Mouse (Mus musculus) ES-E14 (cell line): Measurements from ENCODE around the gene Thap4. TPM values are rescaled to one million over a fixed set of nuclear protein-coding genes. Genes with fewer than 3 reads are reported as not detected.

Source experiments
- DNase-seq: peaks from one replicate; pipeline ENCODE4 v3.0.0-alpha.2; 2013; ENCODE audit warnings: low read depth, low spot score
- H3K27ac ChIP-seq: 2 replicates; pipeline ENCODE4 v1.5.1; 2012; ENCODE audit warnings: low read depth, mild to moderate bottlenecking, low read length, moderate library complexity, mixed read lengths; ENCODE audit not compliant: poor library complexity, insufficient read depth, severe bottlenecking
- H3K36me3 ChIP-seq: 2 replicates; pipeline ENCODE4 v1.6.1; 2012; ENCODE audit warnings: mild to moderate bottlenecking, low read length, moderate library complexity, mixed read lengths; ENCODE audit not compliant: control insufficient read depth, poor library complexity, insufficient read depth, severe bottlenecking
- H3K4me1 ChIP-seq, 2 experiments: fragments of 150-350 bp in 1 of 2; sonication (generic) in 1 of 2; 2 replicates each; pipeline ENCODE4 v1.6.1; 2012; ENCODE audit warnings: low read length in 2 of 2, mild to moderate bottlenecking in 1 of 2, mixed read lengths in 1 of 2; ENCODE audit not compliant: control insufficient read depth in 2 of 2, insufficient read depth in 2 of 2, poor library complexity in 1 of 2
- H3K4me3 ChIP-seq, 2 experiments: fragments of 150-350 bp in 1 of 2; sonication (generic) in 1 of 2; 2 replicates each; pipeline ENCODE4 v1.5.1; 2012; ENCODE audit warnings: low read length in 2 of 2, low read depth in 1 of 2, mild to moderate bottlenecking in 1 of 2, mixed read lengths in 1 of 2; ENCODE audit not compliant: insufficient read depth in 1 of 2, poor library complexity in 1 of 2, severe bottlenecking in 1 of 2
- H3K9ac ChIP-seq: 2 replicates; pipeline ENCODE4 v1.6.1; 2012; ENCODE audit warnings: low read depth, mild to moderate bottlenecking, low read length, mixed read lengths; ENCODE audit not compliant: poor library complexity, insufficient read depth, severe bottlenecking
- H3K9me3 ChIP-seq: fragments of 150-350 bp; sonication (generic); 2 replicates; pipeline ENCODE4 v1.6.1; 2012; ENCODE audit warnings: low read depth, mild to moderate bottlenecking, low read length; ENCODE audit not compliant: control insufficient read depth, insufficient read depth
- CHD2 ChIP-seq: IDR thresholded peaks from 2 replicates; pipeline ENCODE4 v1.6.1; 2014; ENCODE audit warnings: mild to moderate bottlenecking, low read depth, low read length, inconsistent platforms
- HCFC1 ChIP-seq: IDR thresholded peaks from 2 replicates; pipeline ENCODE4 v1.6.1; 2012; ENCODE audit warnings: low read length, inconsistent platforms, borderline replicate concordance; ENCODE audit not compliant: insufficient read depth
- MAFK ChIP-seq: IDR thresholded peaks from 2 replicates; pipeline ENCODE4 v1.6.1; 2014; ENCODE audit warnings: mild to moderate bottlenecking, low read depth, low read length, inconsistent platforms; ENCODE audit not compliant: insufficient read depth
- ZC3H11A ChIP-seq: IDR thresholded peaks from 2 replicates; pipeline ENCODE4 v1.6.1; 2012; ENCODE audit warnings: low read depth, mild to moderate bottlenecking, inconsistent platforms, low read length, borderline replicate concordance
- ZNF384 ChIP-seq: IDR thresholded peaks from 2 replicates; pipeline ENCODE4 v1.6.1; 2012; ENCODE audit warnings: low read depth, low read length, inconsistent platforms
- in situ Hi-C, 2 experiments: fragments of 600-800 bp; cut with MboI; formaldehyde crosslinking; loops; one replicate each; pipeline ENCODE4 v1.15.1; 2025; ENCODE audit warnings: low sequenced_read_pairs in 2 of 2, inconsistent platforms in 1 of 2; ENCODE audit not compliant: unreplicated experiment in 2 of 2
- total RNA-seq: library from RNA; depleted of rRNA; stranded (reverse); fragments of 300-350 nt; gene quantifications from 2 replicates; pipeline ENCODE4 v1.2.3, GENCODE M21; 2012

The Thap4 gene
- total RNA-seq, 1 experiment = 46.2 TPM

DNA sequence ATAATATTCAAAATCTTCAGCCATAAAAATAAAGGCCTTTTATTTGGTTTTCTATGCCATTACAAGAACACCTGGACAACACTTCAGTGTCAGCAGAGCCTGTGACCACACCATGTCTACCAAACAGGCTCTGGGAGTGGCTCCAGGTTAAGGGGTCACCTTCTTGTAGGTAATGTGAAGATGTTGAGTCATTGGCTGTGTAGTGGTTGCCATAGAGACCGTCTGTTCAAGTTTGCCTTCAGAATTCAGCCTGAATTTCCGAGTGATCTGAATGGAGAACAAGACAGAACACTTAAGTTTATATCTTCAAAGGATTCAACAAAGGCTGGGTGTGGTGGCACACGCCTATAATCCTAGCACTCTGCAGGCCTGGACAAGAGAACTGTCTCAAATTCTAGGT lies 49.3 kb downstream of the Thap4 start:
- Histone ChIP-seq H3K27ac (no peak overlapping the region), H3K9ac (no peak overlapping the region), H3K9me3 (no peaks in the 10 kb centered on the region), H3K36me3 (peaks cover 9% of the 10 kb centered on the region; the same call in 1 of the 2 replicates), H3K4me3 (no peak overlapping the region), H3K4me1 (0 out of 4 replicates have a peak, but pooled peaks cover 0 to 2% of the 10 kb centered on the region in 2 experiments)
- in situ Hi-C loops = no loop called here
- DNase-seq = peak; percentile 34
- TF ChIP-seq CHD2 (no peak), ZC3H11A (no peak), ZNF384 (no peak), MAFK (no peak)

DNA sequence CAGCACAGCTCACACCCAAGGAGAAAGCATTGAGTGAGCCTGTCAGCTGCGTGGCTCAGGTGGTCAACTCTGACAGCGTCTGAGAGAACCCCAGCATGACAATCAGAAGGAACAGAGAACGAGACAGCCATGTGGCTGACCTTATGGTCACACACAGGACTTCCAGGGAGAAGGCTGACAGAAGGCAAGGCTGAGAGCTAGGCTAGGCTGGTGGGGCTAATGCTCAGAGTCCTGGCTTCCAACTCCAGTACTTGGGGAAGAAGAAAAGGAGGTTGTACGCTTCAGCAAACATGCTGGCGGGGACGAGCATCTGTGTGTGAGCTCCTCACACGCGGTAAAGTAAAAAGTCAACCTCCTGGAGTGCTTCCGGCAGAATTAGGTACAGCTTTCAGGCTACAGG lies 50.3 kb downstream of the Thap4 start:
- TF ChIP-seq ZC3H11A (no peak), HCFC1 (no peak), CHD2 (no peak), MAFK (no peak), ZNF384 (no peak)
- Histone ChIP-seq H3K4me1 (0 out of 4 replicates have a peak, but pooled peaks cover 0 to 2% of the 10 kb centered on the region in 2 experiments), H3K4me3 (no peak overlapping the region), H3K27ac (no peak overlapping the region), H3K9ac (no peak overlapping the region), H3K36me3 (peaks cover 9% of the 10 kb centered on the region; the same call in 1 of the 2 replicates), H3K9me3 (no peaks in the 10 kb centered on the region)
- no peak for DNase-seq
- in situ Hi-C loops = no loop called here

DNA sequence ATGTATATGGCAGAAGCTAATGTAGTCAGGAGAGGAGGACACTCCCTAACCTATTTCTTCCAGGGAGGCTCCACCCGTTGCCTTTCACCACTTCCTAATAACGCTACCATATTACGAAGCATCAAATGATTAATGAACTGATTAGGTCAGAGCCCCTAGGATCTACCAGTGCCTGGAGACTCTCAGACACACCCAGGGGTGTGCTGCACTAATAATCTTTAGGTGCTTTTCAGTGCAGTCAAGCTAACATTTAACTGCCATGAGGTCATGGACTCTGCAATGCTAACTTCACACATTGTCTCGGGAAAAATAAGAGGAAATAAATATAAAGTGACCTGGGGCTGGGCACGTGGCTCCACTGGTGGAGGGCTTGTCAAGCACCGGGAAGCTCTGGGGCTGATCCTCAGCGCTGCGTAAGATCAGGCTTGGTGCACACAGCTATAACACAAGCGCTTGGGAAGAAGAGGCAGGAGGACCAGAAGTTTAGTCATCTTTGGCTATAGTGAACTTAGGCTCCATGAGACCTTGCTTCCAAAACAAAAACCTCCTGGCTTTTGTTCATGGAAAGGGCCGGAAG lies 51.1 kb downstream of the Thap4 start:
- peaks cover 9% of the 10 kb centered on the region; the same call in 1 of the 2 replicates for H3K36me3 ChIP-seq
- no peak for TF ChIP-seq MAFK
- no peak for TF ChIP-seq HCFC1
- TF ChIP-seq ZC3H11A = no peak
- TF ChIP-seq CHD2 = no peak
- no peak for TF ChIP-seq ZNF384
- 0 out of 4 replicates have a peak, but pooled peaks cover 0 to 2% of the 10 kb centered on the region in 2 experiments for H3K4me1 ChIP-seq
- H3K4me3 ChIP-seq = no peak overlapping the region
- no peak overlapping the region for H3K27ac ChIP-seq
- DNase-seq = no peak
- H3K9me3 ChIP-seq = no peaks in the 10 kb centered on the region
- in situ Hi-C loops = no loop called here
- H3K9ac ChIP-seq = no peak overlapping the region

DNA sequence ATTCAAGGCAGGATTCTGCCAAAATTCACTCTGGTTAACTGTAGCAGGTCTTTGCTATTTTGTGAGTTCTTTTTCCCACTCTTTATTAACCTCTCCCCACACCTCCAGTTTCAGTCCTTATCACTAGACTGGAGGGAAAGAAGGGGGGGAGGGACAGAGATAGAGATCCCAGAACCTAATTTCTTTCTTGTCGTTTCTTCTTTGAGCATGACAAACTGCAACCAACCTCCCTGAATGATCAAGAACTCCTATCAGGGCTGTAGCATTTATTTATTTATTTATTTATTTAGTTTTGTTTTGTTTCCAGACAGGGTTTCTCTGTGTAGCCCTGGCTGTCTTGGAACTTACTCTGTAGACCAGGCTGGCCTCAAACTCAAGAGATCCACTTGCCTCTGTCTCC lies 52.6 kb downstream of the Thap4 start:
- no peaks in the 10 kb centered on the region for H3K9me3 ChIP-seq
- TF ChIP-seq CHD2 (no peak), MAFK (no peak), HCFC1 (no peak), ZC3H11A (no peak), ZNF384 (no peak)
- peaks cover 9% of the 10 kb centered on the region; the same call in 1 of the 2 replicates for H3K36me3 ChIP-seq
- H3K4me3 ChIP-seq = no peak overlapping the region
- H3K9ac ChIP-seq = no peak overlapping the region
- H3K4me1 ChIP-seq = 0 out of 4 replicates have a peak, but pooled peaks cover 0 to 2% of the 10 kb centered on the region in 2 experiments
- H3K27ac ChIP-seq = no peak overlapping the region
- DNase-seq = no peak
- in situ Hi-C loops = no loop called here

DNA sequence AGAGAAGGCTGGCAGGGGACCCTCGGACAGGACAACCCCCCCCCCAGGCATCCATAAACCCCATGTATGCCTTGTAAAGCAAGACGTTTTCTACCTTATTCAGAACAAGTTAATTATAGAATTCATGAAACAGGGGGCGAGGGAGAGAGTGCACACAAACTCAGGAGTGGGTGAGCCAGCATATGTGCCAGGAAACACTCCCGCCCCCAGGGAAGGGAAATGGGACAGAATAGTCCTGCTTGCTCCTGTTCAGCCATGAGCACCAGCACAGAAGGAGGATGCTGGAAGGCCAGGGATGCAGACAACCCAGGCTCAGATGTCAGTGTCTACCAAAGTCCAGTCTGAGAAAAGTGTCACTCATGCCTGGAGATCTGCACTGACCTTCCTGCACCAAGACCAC lies 55.5 kb downstream of the Thap4 start:
- Histone ChIP-seq H3K36me3 (peaks cover 12% of the 10 kb centered on the region), H3K4me3 (no peak overlapping the region), H3K9ac (no peak overlapping the region), H3K9me3 (no peaks in the 10 kb centered on the region), H3K27ac (no peak overlapping the region), H3K4me1 (peaks cover 0 to 2% of the 10 kb centered on the region in 2 experiments; a peak in 1 of 4 replicates)
- in situ Hi-C loops = no loop called here
- no peak for DNase-seq
- TF ChIP-seq MAFK (no peak), CHD2 (no peak)
